Mouse (Mus musculus) erythroid progenitor cell, adult 5-6 weeks (primary cell): ENCODE data around the gene Parp4. TPM values are rescaled to one million over a fixed set of nuclear protein-coding genes. Genes with fewer than 3 reads are reported as not detected.

ENCODE experiments used
- total RNA-seq, 2 experiments: library from RNA; stranded (forward) in 1 of 2; stranded (reverse) in 1 of 2; fragments of 150-400 nt in 1 of 2; fragments of 186-747, 209-891 nt in 1 of 2; gene quantifications; 2 replicates each; pipeline versions ENCODE4 v1.2.3 to v1.2.4; 2015 to 2017; ENCODE audit warnings: low replicate concordance in 2 of 2

Parp4 gene
- total RNA-seq, 2 experiments from 2014 or later, result 3.0 to 28.9 TPM

Other genes with a start within 250 kb of the Parp4 start
- gene Atp12a, start 210.6 kb upstream of the Parp4 start, total RNA-seq (2015; ENCODE audit: low replicate concordance), result not detected in 2 replicates
- not detected in 2 replicates for gene Atp12a, start 210.6 kb upstream of the Parp4 start, total RNA-seq (2017; ENCODE audit: low replicate concordance)
- 3.6 TPM in 1 of 2 replicates, not detected in the other for gene Rnf17, start 173.0 kb upstream of the Parp4 start, total RNA-seq (2015; ENCODE audit: low replicate concordance)
- 0.91 TPM in 1 of 2 replicates, not detected in the other for gene Rnf17, start 173.0 kb upstream of the Parp4 start, total RNA-seq (2017; ENCODE audit: low replicate concordance)
- 26.4 and 67.0 TPM in 2 replicates for gene Cenpj, start 194 bp upstream of the Parp4 start, total RNA-seq (2015; ENCODE audit: low replicate concordance)
- gene Cenpj, start 194 bp upstream of the Parp4 start, total RNA-seq (2017; ENCODE audit: low replicate concordance), result 27.5 and 41.5 TPM in 2 replicates
- gene Mphosph8, start 92.6 kb downstream of the Parp4 start, total RNA-seq (2015; ENCODE audit: low replicate concordance), result 10.5 and 38.6 TPM in 2 replicates
- 11.3 and 36.1 TPM in 2 replicates for gene Mphosph8, start 92.6 kb downstream of the Parp4 start, total RNA-seq (2017; ENCODE audit: low replicate concordance)
- gene Pspc1, start 202.7 kb downstream of the Parp4 start, total RNA-seq (2015; ENCODE audit: low replicate concordance), result 82.2 and 100 TPM in 2 replicates
- 219 and 284 TPM in 2 replicates for gene Pspc1, start 202.7 kb downstream of the Parp4 start, total RNA-seq (2017; ENCODE audit: low replicate concordance)
- gene Zmym5, start 236.1 kb downstream of the Parp4 start, total RNA-seq (2015; ENCODE audit: low replicate concordance), result 24.1 and 31.9 TPM in 2 replicates
- gene Zmym5, start 236.1 kb downstream of the Parp4 start, total RNA-seq (2017; ENCODE audit: low replicate concordance), result 22.3 and 25.3 TPM in 2 replicates